Mouse (Mus musculus) bone marrow, adult 2 months (tissue): Measurements from ENCODE around the gene Asgr2.

Experiments
- CTCF ChIP-seq: fragments of 200-500 bp; IDR thresholded peaks from 2 replicates; pipeline ENCODE4 v1.5.1; 2011; ENCODE audit warnings: low read length, control low read depth; ENCODE audit not compliant: control insufficient read depth, insufficient read depth
- POLR2A ChIP-seq: fragments of 200-500 bp; IDR thresholded peaks from 2 replicates; pipeline ENCODE4 v1.6.1; 2011; ENCODE audit warnings: low read depth, mild to moderate bottlenecking, control low read depth, low read length, borderline replicate concordance; ENCODE audit not compliant: control insufficient read depth

GRCm38 (mm10) chr11:70099809-70100208 lies 7.4 kb downstream of the Asgr2 start:
- TF ChIP-seq CTCF (no peak), POLR2A (no peak)
